Mouse (Mus musculus) MEL (cell line): ENCODE data around the gene Ubl3. TPM values are rescaled to one million over a fixed set of nuclear protein-coding genes. Genes with fewer than 3 reads are reported as not detected.

Experiments used
- DNase-seq: peaks from one replicate; pipeline ENCODE4 v3.0.0; 2011; ENCODE audit warnings: low read depth, low spot score
- H3K27ac ChIP-seq: 2 replicates; pipeline ENCODE4 v1.5.1; 2012; ENCODE audit warnings: low read depth, mild to moderate bottlenecking, control low read depth, low read length, moderate library complexity; ENCODE audit not compliant: control insufficient read depth
- H3K27me3 ChIP-seq, 2 experiments: fragments of 150-350 bp in 1 of 2; sonication (generic) in 1 of 2; 2 replicates each; pipeline ENCODE4 v1.6.1; 2012; ENCODE audit warnings: low read length in 2 of 2, mild to moderate bottlenecking in 2 of 2, improper control_type of control experiment in 1 of 2, moderate library complexity in 1 of 2; ENCODE audit not compliant: insufficient read depth in 2 of 2, control insufficient read depth in 1 of 2
- H3K36me3 ChIP-seq, 2 experiments: 2 replicates each; pipeline ENCODE4 v1.6.1; 2012 to 2014; ENCODE audit warnings: low read length in 2 of 2, improper control_type of control experiment in 1 of 2, inconsistent platforms in 1 of 2, mild to moderate bottlenecking in 1 of 2; ENCODE audit not compliant: insufficient read depth in 2 of 2, control insufficient read depth in 1 of 2
- H3K4me1 ChIP-seq, 2 experiments: fragments of 150-350 bp in 1 of 2; sonication (generic) in 1 of 2; 2 replicates each; pipeline ENCODE4 v1.6.1; 2012; ENCODE audit warnings: low read length in 2 of 2, improper control_type of control experiment in 1 of 2, mild to moderate bottlenecking in 1 of 2; ENCODE audit not compliant: insufficient read depth in 2 of 2, control insufficient read depth in 1 of 2
- H3K4me3 ChIP-seq, 2 experiments: fragments of 150-350 bp in 1 of 2; sonication (generic) in 1 of 2; 2 replicates each; pipeline ENCODE4 v1.5.1; 2012; ENCODE audit warnings: low read depth in 2 of 2, low read length in 2 of 2, mild to moderate bottlenecking in 2 of 2, moderate library complexity in 2 of 2, control low read depth in 1 of 2, improper control_type of control experiment in 1 of 2; ENCODE audit not compliant: control insufficient read depth in 1 of 2, insufficient read depth in 1 of 2
- H3K79me2 ChIP-seq: 2 replicates; pipeline ENCODE4 v1.6.1; 2012; ENCODE audit warnings: mild to moderate bottlenecking, low read length, moderate library complexity; ENCODE audit not compliant: control insufficient read depth, poor library complexity, insufficient read depth
- H3K9ac ChIP-seq: 2 replicates; pipeline ENCODE4 v1.6.1; 2012; ENCODE audit warnings: low read depth, mild to moderate bottlenecking, control low read depth, low read length, moderate library complexity; ENCODE audit not compliant: control insufficient read depth, poor library complexity, severe bottlenecking
- H3K9me3 ChIP-seq: fragments of 150-350 bp; sonication (generic); replicated peaks from 2 replicates; pipeline ENCODE4 v1.6.1; 2012; ENCODE audit warnings: mild to moderate bottlenecking, low read length, improper control_type of control experiment, moderate library complexity; ENCODE audit not compliant: insufficient read depth
- BHLHE40 ChIP-seq: IDR thresholded peaks from 2 replicates; pipeline ENCODE4 v1.6.1; 2012; ENCODE audit warnings: low read depth, mild to moderate bottlenecking, inconsistent platforms, low read length, improper control_type of control experiment, borderline replicate concordance
- CHD1 ChIP-seq: IDR thresholded peaks from 2 replicates; pipeline ENCODE4 v1.6.1; 2012; ENCODE audit warnings: low read depth, mild to moderate bottlenecking, inconsistent platforms, low read length, improper control_type of control experiment
- CTCF ChIP-seq, 3 experiments: IDR thresholded peaks in 2 of 3; conservative IDR thresholded peaks in 1 of 3; 2 replicates each; pipeline ENCODE4 v1.5.1; 2011 to 2012; ENCODE audit warnings: low read length in 3 of 3, low read depth in 2 of 3, mild to moderate bottlenecking in 2 of 3, improper control_type of control experiment in 1 of 3, inconsistent platforms in 1 of 3, mixed read lengths in 1 of 3, moderate library complexity in 1 of 3; ENCODE audit not compliant: control insufficient read depth in 1 of 3, insufficient read depth in 1 of 3, poor library complexity in 1 of 3, severe bottlenecking in 1 of 3
- ELF1 ChIP-seq: IDR thresholded peaks from 2 replicates; pipeline ENCODE4 v1.6.1; 2014; ENCODE audit warnings: low read depth, mild to moderate bottlenecking, inconsistent platforms, low read length, improper control_type of control experiment, moderate library complexity
- EP300 ChIP-seq, 2 experiments: IDR thresholded peaks; 2 replicates each; pipeline ENCODE4 v1.6.1; 2011; ENCODE audit warnings: improper control_type of control experiment in 2 of 2, low read length in 2 of 2, low read depth in 1 of 2, mild to moderate bottlenecking in 1 of 2
- ETS1 ChIP-seq: IDR thresholded peaks from 2 replicates; pipeline ENCODE4 v1.6.1; 2012; ENCODE audit warnings: low read depth, mild to moderate bottlenecking, inconsistent platforms, low read length, improper control_type of control experiment, moderate library complexity
- GABPA ChIP-seq: IDR thresholded peaks from 2 replicates; pipeline ENCODE4 v1.6.1; 2012; ENCODE audit warnings: low read depth, mild to moderate bottlenecking, inconsistent platforms, low read length, improper control_type of control experiment, moderate library complexity
- GATA1 ChIP-seq: IDR thresholded peaks from 2 replicates; pipeline ENCODE4 v1.6.1; 2011; ENCODE audit warnings: low read depth, low read length, improper control_type of control experiment
- HCFC1 ChIP-seq: IDR thresholded peaks from 2 replicates; pipeline ENCODE4 v1.6.1; 2012; ENCODE audit warnings: low read depth, mild to moderate bottlenecking, inconsistent platforms, low read length, improper control_type of control experiment, moderate library complexity
- JUND ChIP-seq: IDR thresholded peaks from 2 replicates; pipeline ENCODE4 v1.6.1; 2011; ENCODE audit warnings: low read depth, mild to moderate bottlenecking, improper control_type of control experiment, low read length
- KAT2A ChIP-seq: conservative IDR thresholded peaks from 2 replicates; pipeline ENCODE4 v1.6.1; 2012; ENCODE audit warnings: low read depth, low read length, improper control_type of control experiment, inconsistent platforms
- MAFK ChIP-seq: IDR thresholded peaks from 2 replicates; pipeline ENCODE4 v1.6.1; 2011; ENCODE audit warnings: low read depth, mild to moderate bottlenecking, low read length, improper control_type of control experiment, borderline replicate concordance
- MAX ChIP-seq: IDR thresholded peaks from 2 replicates; pipeline ENCODE4 v1.6.1; 2011; ENCODE audit warnings: low read length, improper control_type of control experiment
- MAZ ChIP-seq: IDR thresholded peaks from 2 replicates; pipeline ENCODE4 v1.6.1; 2012; ENCODE audit warnings: low read depth, mild to moderate bottlenecking, inconsistent platforms, low read length, improper control_type of control experiment
- MXI1 ChIP-seq: IDR thresholded peaks from 2 replicates; pipeline ENCODE4 v1.6.1; 2011; ENCODE audit warnings: mild to moderate bottlenecking, low read depth, low read length, improper control_type of control experiment
- MYC ChIP-seq: IDR thresholded peaks from 2 replicates; pipeline ENCODE4 v1.6.1; 2011; ENCODE audit warnings: low read depth, mild to moderate bottlenecking, low read length, improper control_type of control experiment, moderate library complexity
- NRF1 ChIP-seq: IDR thresholded peaks from 2 replicates; pipeline ENCODE4 v1.6.1; 2014; ENCODE audit warnings: low read depth, mild to moderate bottlenecking, inconsistent platforms, low read length, improper control_type of control experiment, moderate library complexity; ENCODE audit not compliant: poor library complexity, insufficient read depth, severe bottlenecking
- POLR2A ChIP-seq, 2 experiments: IDR thresholded peaks; 2 replicates each; pipeline ENCODE4 v1.6.1; 2011 to 2012; ENCODE audit warnings: low read length in 2 of 2, mild to moderate bottlenecking in 2 of 2, control low read depth in 1 of 2, improper control_type of control experiment in 1 of 2, low read depth in 1 of 2, moderate library complexity in 1 of 2; ENCODE audit not compliant: control insufficient read depth in 1 of 2, insufficient read depth in 1 of 2, poor library complexity in 1 of 2
- POLR2AphosphoS2 ChIP-seq: IDR thresholded peaks from 2 replicates; pipeline ENCODE4 v1.6.1; 2011; ENCODE audit warnings: low read length, improper control_type of control experiment
- POLR2AphosphoS5 ChIP-seq: IDR thresholded peaks from 2 replicates; pipeline ENCODE4 v1.6.1; 2012; ENCODE audit warnings: low read depth, borderline replicate concordance, mild to moderate bottlenecking, inconsistent platforms, low read length, moderate library complexity, mixed read lengths
- RCOR1 ChIP-seq: IDR thresholded peaks from 2 replicates; pipeline ENCODE4 v1.6.1; 2012; ENCODE audit warnings: low read depth, mild to moderate bottlenecking, inconsistent platforms, low read length, improper control_type of control experiment
- SIN3A ChIP-seq: IDR thresholded peaks from 2 replicates; pipeline ENCODE4 v1.6.1; 2012; ENCODE audit warnings: low read length, improper control_type of control experiment, inconsistent platforms
- TAL1 ChIP-seq: IDR thresholded peaks from 2 replicates; pipeline ENCODE4 v1.6.1; 2012; ENCODE audit warnings: mild to moderate bottlenecking, inconsistent platforms, low read length, moderate library complexity, mixed read lengths
- TBP ChIP-seq: IDR thresholded peaks from 2 replicates; pipeline ENCODE4 v1.8.0; 2011; ENCODE audit warnings: low read depth, low read length, improper control_type of control experiment
- USF1 ChIP-seq: IDR thresholded peaks from 2 replicates; pipeline ENCODE4 v1.6.1; 2014; ENCODE audit warnings: low read depth, mild to moderate bottlenecking, inconsistent platforms, low read length, improper control_type of control experiment, moderate library complexity
- USF2 ChIP-seq, 2 experiments: IDR thresholded peaks; 2 replicates each; pipeline ENCODE4 v1.6.1; 2011 to 2012; ENCODE audit warnings: improper control_type of control experiment in 2 of 2, low read length in 2 of 2, borderline replicate concordance in 1 of 2, inconsistent platforms in 1 of 2, low read depth in 1 of 2, mild to moderate bottlenecking in 1 of 2; ENCODE audit not compliant: insufficient read depth in 1 of 2
- ZKSCAN1 ChIP-seq: IDR thresholded peaks from 2 replicates; pipeline ENCODE4 v1.6.1; 2012; ENCODE audit warnings: low read depth, mild to moderate bottlenecking, inconsistent platforms, low read length, improper control_type of control experiment, moderate library complexity
- polyA plus RNA-seq, 2 experiments: library from polyadenylated mRNA; stranded (reverse) in 1 of 2; unstranded in 1 of 2; fragments of >175 nt in 1 of 2; fragments of >200 nt in 1 of 2; gene quantifications; 2 replicates each; pipeline versions ENCODE4 v1.2.1 to v1.2.4; 2012; ENCODE audit warnings: low replicate concordance in 2 of 2, low read depth in 1 of 2; ENCODE audit not compliant: insufficient read length in 2 of 2, insufficient read depth in 1 of 2, missing spikeins in 1 of 2
- total RNA-seq: library from RNA; depleted of rRNA; stranded (reverse); fragments of 300-350 nt; gene quantifications from 2 replicates; pipeline ENCODE4 v1.2.3, GENCODE M21; 2012

The Ubl3 gene
- total and polyA plus RNA-seq, 3 experiments = 41.0 to 59.0 TPM; not detected in 1

GRCm38 (mm10) chr5:148551764-148552136 is 839 bp downstream of the Ubl3 start:
- peak overlapping the region; percentile 89 to 93 for H3K4me3 ChIP-seq
- H3K27ac ChIP-seq = peak overlapping the region; percentile 68
- TF ChIP-seq USF1 (no peak), MYC (no peak), HCFC1 (no peak), EP300 (IDR thresholded peaks at IDR 0.05; ENCODE audit: low read depth in 1 of 2, low read length in 2 of 2) (peak; percentile 33 to 70; a peak in 3 of 4 replicates), GATA1 (peak; percentile 60), TAL1 (peak; percentile 28; the same call in 1 of the 2 replicates), ELF1 (no peak), CHD1 (peak; percentile 59; the same call in 1 of the 2 replicates), ETS1 (peak; percentile 54), BHLHE40 (peak; percentile 43; the same call in 1 of the 2 replicates), POLR2AphosphoS2 (no peak), MAX (0 out of 2 replicates have a peak, but pooled peaks have one; percentile 2), GABPA (no peak), MAFK (no peak), CTCF (IDR thresholded peaks at IDR 0.05 in 2 of 3, conservative IDR thresholded peaks at IDR 0.05 in 1 of 3; ENCODE audit: control insufficient read depth in 1 of 3, insufficient read depth in 1 of 3, low read depth in 2 of 3, low read length in 3 of 3, poor library complexity in 1 of 3, severe bottlenecking in 1 of 3) (no peak), MAZ (peak; percentile 25; the same call in 1 of the 2 replicates), RCOR1 (peak; percentile 89), SIN3A (0 out of 2 replicates have a peak, but pooled peaks have one; percentile 53)
- DNase-seq = peak; percentile 88
- peaks cover 42% of the 10 kb centered on the region for H3K79me2 ChIP-seq
- H3K36me3 ChIP-seq = peaks cover 0 to 30% of the 10 kb centered on the region in 2 experiments; a peak in 2 of 4 replicates
- no peaks in the 10 kb centered on the region for H3K9me3 ChIP-seq
- H3K27me3 ChIP-seq = no peaks in the 10 kb centered on the region
- H3K9ac ChIP-seq = peak overlapping the region; percentile 77
- H3K4me1 ChIP-seq = peaks cover 12 to 35% of the 10 kb centered on the region in 2 experiments

DNA sequence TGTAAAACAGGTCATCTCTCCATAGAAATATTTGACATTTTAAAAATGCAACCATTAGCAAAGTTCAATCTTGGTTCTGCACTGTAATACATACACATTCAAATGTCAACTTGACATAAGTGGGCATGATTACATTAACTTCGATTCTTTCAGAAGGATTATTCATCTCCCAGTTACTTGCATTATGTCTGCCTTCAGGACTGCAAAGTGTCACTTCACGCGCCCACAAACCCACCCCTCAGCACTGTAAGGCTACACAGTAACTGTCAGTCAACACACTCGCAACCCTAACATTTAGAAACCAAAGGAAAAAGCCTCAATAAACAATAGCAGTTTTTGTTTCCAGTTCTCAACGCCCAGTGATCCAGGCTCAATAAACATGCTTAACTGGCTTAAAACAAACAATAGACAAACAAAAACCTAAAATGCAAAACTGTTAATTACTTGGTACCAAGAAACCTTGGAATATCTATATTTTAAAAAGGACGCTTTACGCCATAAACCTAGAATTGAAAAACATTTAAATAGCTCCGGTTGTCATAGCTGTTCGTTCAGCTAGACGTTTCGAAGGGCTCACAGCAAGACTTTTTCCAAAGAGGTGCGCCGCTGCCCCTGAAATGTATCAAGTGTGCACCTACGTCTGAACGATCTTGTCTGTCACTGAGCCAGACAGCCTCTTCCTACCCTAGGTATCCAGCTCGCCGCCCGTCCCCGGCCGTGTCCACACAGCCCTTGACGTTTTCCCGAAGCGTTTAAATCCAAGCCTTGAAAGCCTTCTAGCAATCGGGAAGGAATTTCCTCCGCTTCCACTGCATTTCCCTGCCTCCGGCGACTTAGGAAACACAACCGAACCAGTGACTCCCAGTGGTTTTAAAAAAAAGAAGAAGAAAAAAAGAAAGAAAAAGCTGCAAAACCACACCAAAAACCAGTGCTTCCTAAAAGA is 1.5 kb downstream of the Ubl3 start:
- peak; percentile 69 for DNase-seq
- Histone ChIP-seq H3K27me3 (no peaks in the 10 kb centered on the region), H3K4me3 (peak overlapping the region; percentile 89 to 93), H3K4me1 (peaks cover 13 to 36% of the 10 kb centered on the region in 2 experiments), H3K79me2 (peaks cover 45% of the 10 kb centered on the region), H3K27ac (no peak overlapping the region; the same call in 1 of the 2 replicates), H3K36me3 (peaks cover 0 to 32% of the 10 kb centered on the region in 2 experiments; a peak in 2 of 4 replicates), H3K9me3 (no peaks in the 10 kb centered on the region), H3K9ac (peak overlapping the region; percentile 77)
- TF ChIP-seq USF2 (IDR thresholded peaks at IDR 0.05; ENCODE audit: borderline replicate concordance in 1 of 2, insufficient read depth in 1 of 2, low read depth in 1 of 2, low read length in 2 of 2) (no peak), KAT2A (no peak), POLR2AphosphoS5 (no peak), CHD1 (0 out of 2 replicates have a peak, but pooled peaks have one; percentile 3), NRF1 (no peak), MXI1 (peak; percentile 62), BHLHE40 (no peak), GABPA (no peak), MAX (0 out of 2 replicates have a peak, but pooled peaks have one; percentile 11), MAZ (0 out of 2 replicates have a peak, but pooled peaks have one; percentile 3), TBP (0 out of 2 replicates have a peak, but pooled peaks have one; percentile 12), TAL1 (no peak), GATA1 (no peak), ZKSCAN1 (no peak), USF1 (no peak), POLR2AphosphoS2 (no peak), JUND (no peak), POLR2A (IDR thresholded peaks at IDR 0.05; ENCODE audit: control insufficient read depth in 1 of 2, insufficient read depth in 1 of 2, low read depth in 1 of 2, low read length in 2 of 2, poor library complexity in 1 of 2) (no peak)
